Mouse (Mus musculus) cerebellum, adult (tissue): Measurements from ENCODE around the gene Mfsd4b3.
"Not testable (repeated sequence)": the region's sequence is repeated elsewhere in the genome, so short reads cannot be mapped to it uniquely, and the experiment has no call there.

ENCODE experiments used
- ATAC-seq: cut with Nextera tagmentation; 2 replicates; pipeline ENCODE4 v1.9.2; 2017; ENCODE audit warnings: mild to moderate bottlenecking, moderate library complexity, mixed read lengths; ENCODE audit not compliant: insufficient number of reproducible peaks, low FRiP score, low TSS enrichment

Mfsd4b3 gene

GRCm38 (mm10) chr10:39959761-39960440 lies at the start of gene Mfsd4b3:
Gene Mfsd4b3, minus strand, starts transcription at chr10:39960153.
- peak; percentile 96 for ATAC-seq

- no peak for ATAC-seq
Measured at GRCm38 (mm10) chr10:40009591-40009990, 49.6 kb upstream of the Mfsd4b3 start.

GRCm38 (mm10) chr10:40008847-40009246 lies 48.9 kb upstream of the Mfsd4b3 start:
- ATAC-seq, result not testable (repeated sequence)

DNA sequence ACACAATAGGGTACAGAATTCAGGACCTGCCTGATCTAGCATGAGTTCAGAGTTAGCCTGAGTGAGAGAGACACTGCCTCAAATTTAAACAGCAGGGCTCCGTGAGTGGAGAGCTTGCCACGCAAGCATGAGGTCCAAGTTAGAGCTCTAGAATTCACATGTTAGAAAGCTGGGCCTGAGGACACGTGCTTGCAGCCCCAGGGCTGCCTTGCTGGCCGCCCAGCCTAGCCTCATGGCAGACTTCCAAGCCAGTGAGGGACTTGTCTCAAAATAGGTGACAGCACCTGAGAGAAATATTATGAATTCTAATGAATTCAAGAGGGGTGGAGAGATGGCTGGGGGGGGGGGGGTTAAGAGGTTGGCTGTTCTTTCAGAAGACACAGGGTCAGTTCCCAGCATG lies 48.0 kb upstream of the Mfsd4b3 start:
- no peak for ATAC-seq

GRCm38 (mm10) chr10:40006963-40007362 lies 47.0 kb upstream of the Mfsd4b3 start:
- ATAC-seq, result no peak

DNA sequence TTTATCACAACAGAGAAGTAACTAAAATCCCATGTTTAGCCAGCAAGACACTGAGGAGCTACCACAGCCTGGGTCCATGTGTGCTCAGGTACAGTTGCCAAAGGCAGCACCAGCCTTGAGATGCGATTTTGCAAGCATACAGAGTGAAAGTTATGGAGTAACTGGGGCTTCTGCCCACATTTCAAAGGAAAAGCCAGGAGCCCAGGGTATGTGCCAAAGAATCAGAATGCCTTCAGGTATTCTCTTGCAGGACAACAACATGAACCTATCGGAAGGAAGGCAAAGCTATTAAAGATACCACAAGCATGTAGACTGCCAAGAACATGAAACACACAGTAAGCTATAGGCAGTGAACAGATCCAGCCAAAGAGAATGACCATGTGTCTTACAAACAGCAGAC lies 40.8 kb upstream of the Mfsd4b3 start:
- ATAC-seq, result no peak

- no peak for ATAC-seq
Measured at GRCm38 (mm10) chr10:39991155-39991554, 31.2 kb upstream of the Mfsd4b3 start.

DNA sequence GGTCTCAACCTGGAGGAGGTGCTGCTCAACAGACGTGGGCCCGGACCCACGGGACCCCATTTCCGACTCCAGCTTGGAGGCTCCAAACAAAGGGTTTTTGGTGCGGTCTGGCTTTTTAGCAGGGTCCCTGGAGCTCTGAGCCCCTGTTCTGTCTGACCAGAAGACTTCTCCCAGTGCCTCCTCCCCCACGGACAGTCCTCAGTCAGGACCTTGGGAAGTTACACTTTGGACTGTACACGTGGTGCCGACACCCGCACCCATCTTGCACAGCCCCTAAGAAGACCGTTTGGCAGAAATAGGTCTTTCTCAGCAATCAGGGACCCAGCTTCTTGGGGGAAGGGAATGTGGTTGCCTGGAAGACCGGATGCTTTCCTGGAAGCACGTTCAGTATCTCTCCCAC lies 26.5 kb upstream of the Mfsd4b3 start, which contains the start of gene Mfsd4b5:
Mfsd4b5 (minus strand) TSS at position 181 of the 400 bp plus-strand sequence.
- ATAC-seq, result no peak

GRCm38 (mm10) chr10:39982604-39983003 lies 22.7 kb upstream of the Mfsd4b3 start:
- ATAC-seq, result no peak

DNA sequence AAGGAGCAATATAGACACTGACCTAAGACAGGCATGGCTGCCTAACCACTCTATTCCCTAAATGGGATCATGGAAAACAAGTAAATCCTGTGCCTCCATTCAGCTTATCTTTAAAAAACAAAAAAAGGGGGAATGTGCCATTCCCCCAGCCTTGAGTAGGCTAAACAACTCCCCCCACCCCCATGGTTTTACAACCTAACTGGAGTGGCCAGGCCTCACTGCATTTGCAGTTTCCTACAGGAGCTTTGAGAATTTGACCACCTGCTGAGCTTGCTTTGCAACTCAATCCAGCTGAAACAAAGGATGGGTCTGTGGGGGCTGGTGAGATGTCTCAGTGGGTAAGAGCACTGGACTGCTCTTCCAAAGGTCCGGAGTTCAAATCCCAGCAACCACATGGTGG lies 18.3 kb upstream of the Mfsd4b3 start:
- ATAC-seq, result no peak

- ATAC-seq, result no peak
Measured at GRCm38 (mm10) chr10:39977346-39977745, 17.4 kb upstream of the Mfsd4b3 start.

GRCm38 (mm10) chr10:39975771-39976170 lies 15.8 kb upstream of the Mfsd4b3 start:
- ATAC-seq, result no peak

DNA sequence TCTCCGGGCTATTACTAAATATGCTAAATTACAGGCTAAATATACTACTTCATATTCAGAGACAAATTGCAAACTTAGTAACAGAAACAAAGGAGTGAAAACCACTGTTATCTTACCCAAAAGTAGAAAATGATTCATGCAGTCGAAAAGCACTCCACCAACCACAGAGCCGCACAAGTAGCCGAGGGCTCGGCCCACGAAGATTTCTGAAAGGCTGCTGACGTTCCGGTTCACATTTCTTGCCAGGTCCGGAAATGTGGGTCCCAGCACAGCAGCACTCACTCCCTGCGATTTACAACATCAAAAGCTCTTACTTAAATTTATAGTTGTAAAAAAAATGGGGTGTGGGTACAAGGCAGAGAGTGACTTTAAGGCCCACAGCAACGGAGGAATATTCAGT lies 15.0 kb upstream of the Mfsd4b3 start:
- ATAC-seq, result no peak

DNA sequence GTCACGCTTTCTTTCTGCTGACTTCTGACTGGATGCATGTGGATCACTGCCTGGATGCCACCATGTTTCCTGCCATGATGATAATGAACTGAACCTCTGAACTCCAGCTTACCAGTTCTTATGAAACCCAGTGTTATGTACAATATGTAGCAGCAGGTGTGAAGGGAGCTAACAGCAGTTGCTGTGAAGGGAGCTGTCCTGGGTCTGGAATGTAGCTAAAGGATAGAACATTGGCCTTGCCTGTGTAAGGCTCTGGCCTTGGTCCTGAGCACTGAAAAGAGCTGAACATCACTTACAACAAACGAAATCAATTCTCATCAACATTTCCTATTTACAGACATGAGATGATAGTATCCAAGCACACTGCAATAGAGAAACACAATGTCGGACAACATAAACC lies 7.6 kb upstream of the Mfsd4b3 start:
- no peak for ATAC-seq

- no peak for ATAC-seq
Measured at GRCm38 (mm10) chr10:39961906-39962305, 2.0 kb upstream of the Mfsd4b3 start.

DNA sequence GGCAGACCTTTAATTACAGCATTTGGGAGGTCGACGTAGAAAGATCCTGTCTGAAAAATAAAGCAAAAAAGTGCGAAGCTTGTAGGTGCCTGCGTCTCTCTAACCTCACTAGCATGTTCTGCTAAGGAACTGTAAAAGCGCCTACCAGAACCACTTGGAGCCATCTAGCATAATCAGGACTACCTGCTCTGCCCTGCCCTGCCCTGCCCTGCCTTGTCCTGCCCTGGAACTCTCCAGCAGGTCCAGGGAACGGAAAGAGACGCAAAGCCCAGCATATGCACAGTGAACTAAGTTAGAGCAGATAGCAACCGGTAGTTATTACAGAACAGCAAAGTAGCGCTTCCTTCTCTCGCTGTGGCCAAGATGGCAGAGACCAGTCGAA lies 479 bp upstream of the Mfsd4b3 start:
- ATAC-seq, result peak; percentile 36

- ATAC-seq, result no peak
Measured at GRCm38 (mm10) chr10:39958266-39958665, 1.7 kb downstream of the Mfsd4b3 start.

GRCm38 (mm10) chr10:39956340-39956878 lies 3.5 kb downstream of the Mfsd4b3 start:
- ATAC-seq, result no peak

DNA sequence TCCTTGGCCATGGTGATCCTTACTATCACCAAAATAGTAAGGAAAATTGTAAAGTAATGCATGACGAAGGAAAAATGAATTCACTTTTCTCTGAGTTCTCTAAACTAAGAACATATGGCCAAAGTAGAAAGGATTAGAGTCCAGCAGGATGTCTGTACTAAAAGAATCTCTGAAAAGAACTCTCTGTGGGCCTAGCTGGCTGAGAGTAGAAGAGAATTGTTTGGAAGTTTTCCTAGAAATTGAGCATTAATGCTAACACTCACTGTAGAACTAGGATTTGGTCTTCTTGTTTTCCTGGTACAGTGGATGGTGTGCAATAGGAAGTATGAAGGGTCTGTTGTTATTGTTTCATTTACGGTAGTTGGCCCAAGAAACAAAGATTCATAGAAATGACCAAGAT lies 4.8 kb downstream of the Mfsd4b3 start:
- no peak for ATAC-seq

GRCm38 (mm10) chr10:39949377-39949954 lies 10.5 kb downstream of the Mfsd4b3 start:
- no peak for ATAC-seq

DNA sequence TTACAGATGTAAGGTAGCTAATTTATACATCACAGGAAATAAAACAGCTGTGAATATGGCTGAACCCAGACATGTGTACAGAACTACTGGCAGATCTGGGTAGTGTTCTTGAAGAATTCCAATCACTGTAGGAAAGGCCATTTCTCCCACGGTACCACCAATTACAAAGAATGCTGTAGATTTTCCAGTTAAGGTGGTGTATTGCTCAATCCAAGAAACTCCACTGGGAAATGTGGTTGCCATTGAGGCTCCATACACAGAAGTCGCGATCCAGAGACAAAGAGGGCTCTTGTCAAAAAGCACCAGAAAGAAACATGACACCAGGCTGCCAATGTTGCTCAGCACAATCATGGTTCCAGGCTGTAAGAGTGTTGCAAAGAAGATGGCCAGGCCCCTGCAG lies 12.8 kb downstream of the Mfsd4b3 start:
- not testable (repeated sequence) for ATAC-seq

DNA sequence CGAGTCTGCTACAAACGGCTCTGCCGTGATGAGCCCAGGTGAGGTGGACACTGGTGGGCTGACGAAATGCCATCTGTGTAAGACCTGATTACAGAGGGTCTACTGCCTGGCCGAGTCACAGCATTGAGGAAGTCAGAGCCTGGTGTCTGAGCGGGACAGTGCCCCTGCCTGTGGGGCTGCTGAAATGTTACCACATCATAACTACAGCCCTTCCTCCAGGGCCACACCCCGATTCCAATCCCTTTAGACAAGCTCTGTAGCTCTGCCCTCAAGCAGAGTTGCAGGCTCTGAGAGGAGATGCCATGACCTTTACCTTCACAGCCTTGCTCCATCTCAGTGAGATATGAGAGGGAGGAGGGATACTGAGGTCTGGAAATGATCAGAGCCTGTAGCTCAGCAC lies 23.4 kb downstream of the Mfsd4b3 start:
- no peak for ATAC-seq
